In genomic region chr2:66780884-66781283, GRCm38 (mm10) we compare ENCODE assay signal across 12 mouse cellular contexts. TPM values are rescaled to one million over a fixed set of nuclear protein-coding genes. Genes with fewer than 3 reads are reported as not detected.
DNase-seq lines count a peak whose midpoint lies in the region; ATAC-seq and TF ChIP-seq lines count a peak whose summit lies in the region.
"Had no signal": no experiment of that assay in that cellular context is flagged by ENCODE, and none has a peak within 500 bp of the region (broad histone marks: within the 10 kb centered on the region; RNA-seq: fewer than 3 reads in every experiment).

No protein-coding gene starts in this region.

- H3K4me3 ChIP-seq in kidney, adult 2 months (ENCODE audit: insufficient read depth, low read depth, low read length), result no peak overlapping the region
- H3K4me3 ChIP-seq in kidney, embryonic 15.5 days (replicated peaks), result no peak overlapping the region
- peak overlapping the region; percentile 14; the same call in 1 of the 2 replicates for H3K4me3 ChIP-seq in lung, embryonic 15.5 days
- no peak overlapping the region for H3K4me3 ChIP-seq in cerebellum, adult 2 months (replicated peaks; ENCODE audit: insufficient read depth, low read depth, low read length)
- no peak overlapping the region for H3K4me3 ChIP-seq in hindbrain, embryonic 12.5 days
- H3K4me3 ChIP-seq: megakaryocyte, embryonic 14.5 days had no signal

- TF ChIP-seq CTCF in kidney, adult 2 months (conservative IDR thresholded peaks at IDR 0.05; ENCODE audit: insufficient read depth, insufficient read length, low read depth, low read length), result no peak
- TF ChIP-seq CTCF in cerebellum, adult 2 months (IDR thresholded peaks at IDR 0.05; ENCODE audit: borderline replicate concordance, insufficient read depth, low read depth, low read length), result no peak

- no peak for ATAC-seq in kidney, embryonic 15.5 days (replicated peaks; ENCODE audit: low FRiP score)
- peak; percentile 67; the same call in 1 of the 2 replicates for ATAC-seq in lung, embryonic 15.5 days (ENCODE audit: borderline replicate concordance, extremely low read depth, low FRiP score, low TSS enrichment)
- no peak for ATAC-seq in hindbrain, embryonic 12.5 days (ENCODE audit: low FRiP score)
- ATAC-seq: activated CD4-positive, CD25-positive, alpha-beta regulatory T cell, adult 4 months had no signal

- no peak overlapping the region for H3K9ac ChIP-seq in kidney, embryonic 15.5 days
- no peak overlapping the region for H3K9ac ChIP-seq in lung, embryonic 15.5 days
- H3K9ac ChIP-seq in hindbrain, embryonic 12.5 days, result no peak overlapping the region

- no peaks in the 10 kb centered on the region for H3K36me3 ChIP-seq in kidney, adult 2 months (ENCODE audit: control insufficient read depth, insufficient read depth, low read length)
- no peaks in the 10 kb centered on the region for H3K36me3 ChIP-seq in kidney, embryonic 15.5 days
- H3K36me3 ChIP-seq in lung, embryonic 15.5 days, result no peaks in the 10 kb centered on the region
- no peaks in the 10 kb centered on the region for H3K36me3 ChIP-seq in hindbrain, embryonic 12.5 days

- no peak for TF ChIP-seq POLR2A in kidney, adult 2 months (IDR thresholded peaks at IDR 0.05; ENCODE audit: low read depth, low read length)
- no peak for TF ChIP-seq POLR2A in cerebellum, adult 2 months (IDR thresholded peaks at IDR 0.05; ENCODE audit: borderline replicate concordance, insufficient read depth, low read length)

- H3K9me3 ChIP-seq in kidney, embryonic 15.5 days (replicated peaks), result no peaks in the 10 kb centered on the region
- no peaks in the 10 kb centered on the region for H3K9me3 ChIP-seq in lung, embryonic 15.5 days
- no peaks in the 10 kb centered on the region for H3K9me3 ChIP-seq in hindbrain, embryonic 12.5 days (replicated peaks)

- H3K27me3 ChIP-seq in kidney, adult 2 months (replicated peaks; ENCODE audit: control insufficient read depth, insufficient read depth, low read length), result no peaks in the 10 kb centered on the region
- H3K27me3 ChIP-seq in kidney, embryonic 15.5 days, result no peaks in the 10 kb centered on the region
- H3K27me3 ChIP-seq in lung, embryonic 15.5 days, result no peaks in the 10 kb centered on the region
- H3K27me3 ChIP-seq in cerebellum, adult 2 months (ENCODE audit: control insufficient read depth, insufficient read depth, low read length), result no peaks in the 10 kb centered on the region
- no peaks in the 10 kb centered on the region for H3K27me3 ChIP-seq in hindbrain, embryonic 12.5 days
- H3K27me3 ChIP-seq: megakaryocyte, embryonic 14.5 days had no signal

- no peak overlapping the region for H3K4me2 ChIP-seq in kidney, embryonic 15.5 days
- peak overlapping the region; percentile 33 for H3K4me2 ChIP-seq in lung, embryonic 15.5 days
- H3K4me2 ChIP-seq in hindbrain, embryonic 12.5 days (replicated peaks), result no peak overlapping the region

- 72% methylated on average over 2 of the region's 2 CpGs for WGBS in kidney, adult 2 months
- 71% methylated on average over 2 of the region's 2 CpGs for WGBS in kidney, embryonic 15.5 days
- WGBS in lung, embryonic 15.5 days, result 51% methylated on average over 2 of the region's 2 CpGs
- 34% methylated on average over 2 of the region's 2 CpGs for WGBS in cerebellum, adult 2 months
- 86% methylated on average over 2 of the region's 2 CpGs for WGBS in hindbrain, embryonic 12.5 days

- DNase-seq in kidney, adult 2 months, result peak; percentile 60
- peak; percentile 2 for DNase-seq in adrenal gland, adult 8-10 months
- DNase-seq in heart, adult 8-10 months (ENCODE audit: low spot score), result peak; percentile 82
- DNase-seq in cerebellum, postnatal 10 days, result no peak
- no peak for DNase-seq in cerebellum, adult 2 months
- DNase-seq: cerebellum, adult 11-12 months had no signal

- no peak overlapping the region for H3K27ac ChIP-seq in kidney, adult 2 months (ENCODE audit: insufficient read depth, low read depth, low read length)
- no peak overlapping the region for H3K27ac ChIP-seq in kidney, embryonic 15.5 days
- peak overlapping the region; percentile 59; the same call in 1 of the 2 replicates for H3K27ac ChIP-seq in lung, embryonic 15.5 days
- H3K27ac ChIP-seq in cerebellum, adult 2 months (ENCODE audit: insufficient read depth, low read length), result no peak overlapping the region
- no peak overlapping the region for H3K27ac ChIP-seq in hindbrain, embryonic 12.5 days

- H3K4me1 ChIP-seq in kidney, adult 2 months (ENCODE audit: control insufficient read depth, insufficient read depth, low read length), result no peaks in the 10 kb centered on the region
- H3K4me1 ChIP-seq in kidney, embryonic 15.5 days, result peaks cover 3% of the 10 kb centered on the region; the same call in 1 of the 2 replicates
- no peaks in the 10 kb centered on the region; the same call in 1 of the 2 replicates for H3K4me1 ChIP-seq in lung, embryonic 15.5 days
- H3K4me1 ChIP-seq in cerebellum, adult 2 months (ENCODE audit: control insufficient read depth, insufficient read depth, low read length), result no peaks in the 10 kb centered on the region
- H3K4me1 ChIP-seq in hindbrain, embryonic 12.5 days, result no peaks in the 10 kb centered on the region; the same call in 1 of the 2 replicates
- H3K4me1 ChIP-seq: megakaryocyte, embryonic 14.5 days had no signal

RNA-seq across cellular contexts. Expression of gene Scn7a, which starts 3.8 kb away (rescaled TPM):
- 1.0 and 1.1 TPM in 2 replicates for polyA plus RNA-seq in kidney, adult 2 months (2012; rRNA removed)
- polyA plus RNA-seq in kidney, embryonic 15.5 days (2015; fragmentation: Nextera tagmentation; extraction: Ambion mirVana), result 1.4 and 1.6 TPM in 2 replicates
- total RNA-seq in adrenal gland, adult 8-10 months (2022), result 10 to 100 TPM in 1 of 4 experiments, 1 to 10 TPM in 3; 5.0 to 12.8 (median 7.7) TPM
- total RNA-seq in heart, adult 8-10 months (2022), result 10 to 100 TPM in 1 of 4 experiments, 1 to 10 TPM in 3; 7.6 to 10.3 (median 9.3) TPM
- polyA plus RNA-seq in lung, embryonic 15.5 days (2015; fragmentation: Nextera tagmentation; extraction: Ambion mirVana), result 32.5 and 38.3 TPM in 2 replicates
- polyA plus RNA-seq in cerebellum, adult 2 months (2012; rRNA removed), result 0.38 and 0.43 TPM in 2 replicates
- 0.87 and 1.3 TPM in 2 replicates for polyA plus RNA-seq in hindbrain, embryonic 12.5 days (2016; fragmentation: Nextera tagmentation; extraction: Ambion mirVana)
- total RNA-seq: granulocyte monocyte progenitor cell, adult 5-6 weeks had no signal

Comparison
In these comparisons a context has a peak if more than half of its experiments do, and no peak if none do; other contexts are left out.
1. DNase-seq: peak in kidney, adult 2 months (single experiment), adrenal gland, adult 8-10 months (single experiment) and heart, adult 8-10 months (single experiment); none in cerebellum, postnatal 10 days (0 of 2) and cerebellum, adult 2 months (0 of 2).
2. RNA of gene Scn7a, which starts 3.8 kb away (polyA plus RNA-seq): 32.5 to 38.3 TPM in lung, embryonic 15.5 days; 1.4 to 1.6 TPM in kidney, embryonic 15.5 days, 1.0 to 1.1 TPM in kidney, adult 2 months, 0.87 to 1.3 TPM in hindbrain, embryonic 12.5 days and 0.38 to 0.43 TPM in cerebellum, adult 2 months; every median in the first group is over 10 times any median in the second.